Mouse (Mus musculus) forebrain, embryonic 11.5 days (tissue): ENCODE results near the gene Gm11042. TPM values are rescaled to one million over a fixed set of nuclear protein-coding genes. Genes with fewer than 3 reads are reported as not detected.

ENCODE experiments used
- ATAC-seq: fragments of 200-750 bp; cut with Nextera tagmentation; replicated peaks from 2 replicates; pipeline ENCODE4 v1.8.0; 2017; ENCODE audit warnings: moderate TSS enrichment; ENCODE audit not compliant: low FRiP score
- DNase-seq: peaks from one replicate; pipeline ENCODE4 v3.0.0-alpha.2; 2017; ENCODE audit warnings: low spot score
- H3K27ac ChIP-seq: fragments of 300-500 bp; sonication (generic); 2 replicates; pipeline ENCODE4 v1.5.1; 2014; ENCODE audit warnings: low read depth, low read length
- H3K27me3 ChIP-seq: fragments of 300-500 bp; sonication (generic); 2 replicates; pipeline ENCODE4 v1.6.1; 2014; ENCODE audit warnings: mild to moderate bottlenecking, low read length, mixed read lengths; ENCODE audit not compliant: control insufficient read depth, insufficient read depth
- H3K36me3 ChIP-seq: fragments of 300-500 bp; sonication (generic); 2 replicates; pipeline ENCODE4 v1.6.1; 2014; ENCODE audit warnings: mild to moderate bottlenecking, low read length, moderate library complexity, mixed read lengths; ENCODE audit not compliant: control insufficient read depth, insufficient read depth
- H3K4me1 ChIP-seq: fragments of 300-500 bp; sonication (generic); replicated peaks from 2 replicates; pipeline ENCODE4 v1.6.1; 2014; ENCODE audit warnings: low read length, mixed read lengths; ENCODE audit not compliant: control insufficient read depth, insufficient read depth
- H3K4me2 ChIP-seq: fragments of 300-500 bp; sonication (generic); 2 replicates; pipeline ENCODE4 v1.6.1; 2014; ENCODE audit warnings: low read depth, mild to moderate bottlenecking, low read length, moderate library complexity, mixed read lengths; ENCODE audit not compliant: severe bottlenecking
- H3K4me3 ChIP-seq: fragments of 300-500 bp; sonication (generic); 2 replicates; pipeline ENCODE4 v1.5.1; 2014; ENCODE audit warnings: low read depth, low read length
- H3K9ac ChIP-seq: fragments of 300-500 bp; sonication (generic); 2 replicates; pipeline ENCODE4 v1.6.1; 2014; ENCODE audit warnings: low read length
- H3K9me3 ChIP-seq: fragments of 300-500 bp; sonication (generic); 2 replicates; pipeline ENCODE4 v1.6.1; 2016; ENCODE audit warnings: low read length, mixed read lengths; ENCODE audit not compliant: control insufficient read depth
- WGBS: fragments of 180-500 bp; shearing (Covaris S2); extraction: QIAGEN DNeasy Blood & Tissue Kit; methylation state at CpG from one replicate; pipeline ENCODE4 v1.1.7; 2014; 5-methylcytosine and 5-hydroxymethylcytosine counted together
- polyA plus RNA-seq: library from polyadenylated mRNA; unstranded; fragments of >200 nt; fragmentation: Nextera tagmentation; extraction: Ambion mirVana; gene quantifications from 2 replicates; pipeline ENCODE4 v1.2.1, GENCODE M21; 2014

Gene Gm11042
- polyA plus RNA-seq, 1 experiment from 2014 or later, result not detected

- 75% methylated on average over 9 of the region's 9 CpGs for WGBS
- Histone ChIP-seq H3K27me3 (no peaks in the 10 kb centered on the region), H3K9ac (no peak overlapping the region), H3K4me1 (no peaks in the 10 kb centered on the region), H3K27ac (no peak overlapping the region), H3K36me3 (no peaks in the 10 kb centered on the region), H3K9me3 (no peaks in the 10 kb centered on the region), H3K4me2 (no peak overlapping the region), H3K4me3 (no peak overlapping the region)
- ATAC-seq, result no peak
- no peak for DNase-seq
These were observed 12.5 kb downstream of the Gm11042 start for GRCm38 (mm10) chr12:74303418-74304294.

GRCm38 (mm10) chr12:74301559-74301958, 14.6 kb downstream of the Gm11042 start:
- H3K9ac ChIP-seq, result no peak overlapping the region
- ATAC-seq (no peak), DNase-seq (no peak)
- H3K4me1 ChIP-seq, result no peaks in the 10 kb centered on the region
- H3K27ac ChIP-seq, result no peak overlapping the region
- H3K4me2 ChIP-seq, result no peak overlapping the region
- H3K9me3 ChIP-seq, result no peaks in the 10 kb centered on the region
- H3K27me3 ChIP-seq, result no peaks in the 10 kb centered on the region
- no peak overlapping the region for H3K4me3 ChIP-seq
- H3K36me3 ChIP-seq, result no peaks in the 10 kb centered on the region
- 90% methylated on average over 6 of the region's 6 CpGs for WGBS

- Histone ChIP-seq H3K36me3 (no peaks in the 10 kb centered on the region), H3K27ac (no peak overlapping the region), H3K27me3 (no peaks in the 10 kb centered on the region), H3K4me2 (no peak overlapping the region), H3K4me1 (0 out of 2 replicates have a peak, but pooled peaks cover 3% of the 10 kb centered on the region), H3K9me3 (no peaks in the 10 kb centered on the region), H3K4me3 (no peak overlapping the region), H3K9ac (no peak overlapping the region)
- ATAC-seq (no peak), DNase-seq (no peak)
- WGBS, result 63% methylated on average over 5 of the region's 5 CpGs
These were observed 19.8 kb downstream of the Gm11042 start for GRCm38 (mm10) chr12:74296374-74296773.

DNA sequence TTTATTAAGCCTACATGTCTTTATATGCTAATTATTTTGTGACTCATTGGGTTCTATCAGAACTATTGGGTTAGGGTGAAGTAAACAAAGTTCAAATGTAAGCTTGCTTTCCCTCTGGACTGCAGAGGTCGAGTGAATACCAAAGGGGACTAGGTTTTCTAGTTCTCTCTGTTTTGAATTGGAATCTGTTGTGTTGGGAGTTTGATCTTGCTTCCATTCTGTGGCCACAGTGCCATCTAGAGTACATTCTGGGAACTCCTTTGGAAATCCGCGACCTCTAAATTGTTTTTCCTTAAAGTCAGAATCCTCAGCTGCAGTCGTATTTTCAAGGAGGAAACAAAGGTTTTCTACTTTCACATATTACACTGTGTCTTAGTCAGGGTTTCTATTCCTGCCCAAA, 22.6 kb downstream of the Gm11042 start:
- H3K36me3 ChIP-seq, result no peaks in the 10 kb centered on the region
- H3K4me2 ChIP-seq, result no peak overlapping the region
- H3K27ac ChIP-seq, result no peak overlapping the region
- H3K4me3 ChIP-seq, result no peak overlapping the region
- no peaks in the 10 kb centered on the region for H3K27me3 ChIP-seq
- H3K4me1 ChIP-seq, result 0 out of 2 replicates have a peak, but pooled peaks cover 3% of the 10 kb centered on the region
- ATAC-seq, result no peak
- H3K9me3 ChIP-seq, result no peaks in the 10 kb centered on the region
- peak; percentile 62 for DNase-seq
- 9% methylated on average over 4 of the region's 4 CpGs for WGBS
- H3K9ac ChIP-seq, result no peak overlapping the region

- WGBS, result 87% methylated on average over 4 of the region's 4 CpGs
- Histone ChIP-seq H3K9me3 (no peaks in the 10 kb centered on the region), H3K4me1 (0 out of 2 replicates have a peak, but pooled peaks cover 3% of the 10 kb centered on the region), H3K36me3 (no peaks in the 10 kb centered on the region), H3K4me3 (no peak overlapping the region), H3K4me2 (no peak overlapping the region), H3K27me3 (no peaks in the 10 kb centered on the region), H3K9ac (no peak overlapping the region), H3K27ac (no peak overlapping the region)
- ATAC-seq (no peak), DNase-seq (no peak)
These were observed 25.2 kb downstream of the Gm11042 start for GRCm38 (mm10) chr12:74290983-74291382.

DNA sequence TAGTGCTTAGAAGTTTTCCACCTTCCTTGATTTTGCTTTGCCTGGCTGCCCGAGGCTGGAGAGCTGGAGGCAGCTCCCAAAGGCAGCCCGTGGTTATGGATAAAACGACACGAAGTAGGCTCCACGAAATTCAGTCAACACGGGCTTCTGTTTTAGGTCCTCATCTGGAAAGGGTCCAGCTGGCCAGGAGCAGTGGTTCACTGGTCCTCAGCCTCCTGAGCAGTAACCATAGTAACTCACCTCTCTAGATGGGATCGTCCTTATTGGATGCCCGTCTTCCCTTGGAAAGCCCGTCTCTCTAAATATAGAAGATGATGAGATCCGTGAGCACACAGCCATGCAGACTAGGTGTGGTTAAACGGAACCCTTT, 31.5 kb downstream of the Gm11042 start:
- no peaks in the 10 kb centered on the region for H3K36me3 ChIP-seq
- H3K4me3 ChIP-seq, result peak overlapping the region; percentile 40
- peak overlapping the region; percentile 85 for H3K4me2 ChIP-seq
- WGBS, result 6% methylated on average over 11 of the region's 11 CpGs
- H3K9me3 ChIP-seq, result no peaks in the 10 kb centered on the region
- H3K27me3 ChIP-seq, result peaks cover 8% of the 10 kb centered on the region; the same call in 1 of the 2 replicates
- no peaks in the 10 kb centered on the region; the same call in 1 of the 2 replicates for H3K4me1 ChIP-seq
- DNase-seq (peak; percentile 53), ATAC-seq (peak; percentile 29; the same call in 1 of the 2 replicates)
- H3K9ac ChIP-seq, result peak overlapping the region; percentile 44
- H3K27ac ChIP-seq, result no peak overlapping the region

DNA sequence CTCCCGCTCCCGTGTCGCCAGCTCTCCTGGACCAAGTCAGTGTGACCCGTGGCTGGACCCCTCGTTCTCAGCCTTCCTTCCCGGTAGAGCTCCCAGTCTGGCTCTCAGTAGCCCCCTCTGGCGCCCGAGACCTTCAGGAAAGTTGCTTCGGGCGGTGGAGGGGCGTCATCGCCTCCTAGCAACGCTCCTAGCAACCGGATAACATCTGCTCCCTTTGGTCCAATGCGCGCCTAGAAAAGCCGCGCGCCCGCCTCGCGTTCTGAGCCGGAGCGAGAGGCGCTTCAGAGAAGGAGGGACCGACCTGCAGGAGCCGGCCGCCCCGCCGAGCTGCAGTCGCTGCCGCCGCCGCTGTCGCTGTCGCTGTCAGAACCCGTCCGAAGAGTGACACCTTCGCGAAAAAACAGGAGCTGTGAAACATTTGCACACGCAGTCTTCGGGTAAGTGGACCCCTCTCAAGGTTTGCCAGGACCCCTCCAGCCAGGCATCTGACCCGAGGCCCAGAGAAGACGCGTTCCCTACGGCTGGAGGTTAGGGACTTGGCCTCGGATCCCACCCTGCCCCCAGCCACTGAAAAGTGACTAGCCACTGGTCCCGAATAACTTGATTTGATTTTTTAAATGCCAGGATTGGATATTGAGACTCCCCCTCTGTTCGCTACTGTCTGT, 32.0 kb downstream of the Gm11042 start:
- H3K9ac ChIP-seq, result peak overlapping the region; percentile 44
- peak; percentile 97 for ATAC-seq
- WGBS, result under 1% methylated on average over 49 of the region's 49 CpGs

GRCm38 (mm10) chr12:74282846-74283245, 33.3 kb downstream of the Gm11042 start:
- Histone ChIP-seq H3K4me3 (no peak overlapping the region), H3K4me2 (no peak overlapping the region), H3K27ac (no peak overlapping the region), H3K36me3 (no peaks in the 10 kb centered on the region), H3K4me1 (no peaks in the 10 kb centered on the region; the same call in 1 of the 2 replicates), H3K9me3 (no peaks in the 10 kb centered on the region), H3K27me3 (peaks cover 8% of the 10 kb centered on the region; the same call in 1 of the 2 replicates), H3K9ac (no peak overlapping the region)
- ATAC-seq, result no peak
- 82% methylated on average over 1 of the region's 1 CpGs for WGBS
- no peak for DNase-seq

More for the DNA sequence above, 32.0 kb downstream of the Gm11042 start:
- Histone ChIP-seq H3K4me3 (peak overlapping the region; percentile 40), H3K27me3 (peaks cover 8% of the 10 kb centered on the region; the same call in 1 of the 2 replicates), H3K9me3 (no peaks in the 10 kb centered on the region), H3K36me3 (no peaks in the 10 kb centered on the region), H3K27ac (no peak overlapping the region), H3K4me1 (no peaks in the 10 kb centered on the region; the same call in 1 of the 2 replicates), H3K4me2 (peak overlapping the region; percentile 85)
- peak; percentile 96 for DNase-seq
